Mouse (Mus musculus) forebrain, embryonic 13.5 days (tissue): ENCODE results near the gene Dnaja2. TPM values are rescaled to one million over a fixed set of nuclear protein-coding genes. Genes with fewer than 3 reads are reported as not detected.

ENCODE experiments used
- ATAC-seq: fragments of 200-750 bp; cut with Nextera tagmentation; 2 replicates; pipeline ENCODE4 v1.8.0; 2017
- H3K27ac ChIP-seq: fragments of 300-500 bp; sonication (generic); 2 replicates; pipeline ENCODE4 v1.5.1; 2015; ENCODE audit warnings: inconsistent platforms, mild to moderate bottlenecking, moderate library complexity
- H3K27me3 ChIP-seq: fragments of 300-500 bp; sonication (generic); 2 replicates; pipeline ENCODE4 v1.6.1; 2015; ENCODE audit warnings: mild to moderate bottlenecking, inconsistent platforms
- H3K36me3 ChIP-seq: fragments of 300-500 bp; sonication (generic); 2 replicates; pipeline ENCODE4 v1.6.1; 2015; ENCODE audit warnings: mild to moderate bottlenecking, inconsistent platforms; ENCODE audit not compliant: poor library complexity, severe bottlenecking
- H3K4me1 ChIP-seq: fragments of 300-500 bp; sonication (generic); 2 replicates; pipeline ENCODE4 v1.6.1; 2015; ENCODE audit warnings: inconsistent platforms
- H3K4me2 ChIP-seq: fragments of 300-500 bp; sonication (generic); 2 replicates; pipeline ENCODE4 v1.6.1; 2015; ENCODE audit warnings: inconsistent platforms, mild to moderate bottlenecking, moderate library complexity
- H3K4me3 ChIP-seq: fragments of 300-500 bp; sonication (generic); 2 replicates; pipeline ENCODE4 v1.5.1; 2015; ENCODE audit warnings: mild to moderate bottlenecking, inconsistent platforms
- H3K9ac ChIP-seq: fragments of 300-500 bp; sonication (generic); 2 replicates; pipeline ENCODE4 v1.6.1; 2015; ENCODE audit warnings: mild to moderate bottlenecking, inconsistent platforms
- H3K9me3 ChIP-seq: fragments of 300-500 bp; sonication (generic); replicated peaks from 2 replicates; pipeline ENCODE4 v1.6.1; 2016; ENCODE audit warnings: inconsistent platforms
- WGBS: fragments of 180-500 bp; shearing (Covaris S2); methylation state at CpG from one replicate; pipeline ENCODE4 v1.1.7; 2015; 5-methylcytosine and 5-hydroxymethylcytosine counted together
- polyA plus RNA-seq: library from polyadenylated mRNA; unstranded; fragments of >200 nt; fragmentation: Nextera tagmentation; extraction: Ambion mirVana; gene quantifications from 2 replicates; pipeline ENCODE4 v1.2.1, GENCODE M21; 2015

Gene Dnaja2
- polyA plus RNA-seq, 1 experiment from 2014 or later, result 167 TPM

- 5% methylated on average over 44 of the region's 49 CpGs for WGBS
- peak; percentile 39; the same call in 1 of the 2 replicates for ATAC-seq
- 0 out of 2 replicates have a peak overlapping the region, but pooled peaks have one; percentile 19 for H3K27ac ChIP-seq
Observed at GRCm38 (mm10) chr8:85492940-85493931, 61.9 kb downstream of the Dnaja2 start.

DNA sequence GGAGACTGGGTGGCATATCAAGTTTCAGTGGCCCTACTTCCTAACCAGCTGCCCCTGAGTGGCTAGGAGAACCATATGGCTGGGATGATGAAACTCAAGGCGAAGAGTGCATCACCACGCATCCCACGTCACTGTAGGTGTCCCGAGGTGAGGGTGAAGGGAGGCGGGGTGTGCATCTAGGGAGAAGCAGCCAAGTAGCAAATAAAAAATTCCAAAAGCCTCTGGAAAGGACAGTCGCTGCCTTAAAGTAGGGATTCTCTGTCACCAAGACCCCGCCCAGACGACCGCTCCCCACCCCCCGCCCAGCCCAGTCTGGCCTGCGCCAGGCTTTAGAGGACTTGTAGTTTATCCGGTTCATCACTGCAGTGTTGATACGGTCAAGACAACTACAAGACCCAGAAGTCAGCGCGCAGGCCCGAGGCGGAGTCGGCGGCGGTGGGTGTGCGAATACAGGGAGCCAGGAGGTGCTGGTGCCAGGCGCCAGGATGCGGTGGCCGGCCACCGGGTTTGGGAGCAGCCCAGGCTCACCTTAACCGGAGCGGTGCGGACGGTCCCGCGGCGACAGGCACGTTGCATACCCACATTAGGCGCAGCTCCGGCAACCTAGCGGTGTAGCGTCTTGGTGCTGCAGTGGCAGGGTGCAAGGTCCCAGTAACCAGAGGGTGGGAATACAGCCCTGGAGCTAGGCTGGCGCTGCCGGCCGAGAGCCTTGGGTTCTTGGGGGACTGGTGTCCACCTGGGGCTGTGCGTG is 62.8 kb downstream of the Dnaja2 start, which contains the start of gene Gpt2:
Gpt2 (plus strand) TSS at position 452 of the 751 bp plus-strand sequence.
- Histone ChIP-seq H3K4me3 (peak within 1 kb of the TSS; percentile 91), H3K27ac (peak within 1 kb of the TSS; percentile 19; the same call in 1 of the 2 replicates), H3K4me2 (peak within 1 kb of the TSS; percentile 92), H3K36me3 (0 out of 2 replicates have a peak, but pooled peaks cover 14% of the 10 kb centered on the region), H3K9ac (peak within 1 kb of the TSS; percentile 92), H3K27me3 (no peaks in the 10 kb centered on the region), H3K4me1 (peaks cover 20% of the 10 kb centered on the region; the same call in 1 of the 2 replicates), H3K9me3 (no peaks in the 10 kb centered on the region)
- peak; percentile 100 for ATAC-seq
- 0% methylated on average over 41 of the region's 41 CpGs for WGBS

More at GRCm38 (mm10) chr8:85492940-85493931, 61.9 kb downstream of the Dnaja2 start:
- Histone ChIP-seq H3K4me3 (peak overlapping the region; percentile 91), H3K9ac (peak overlapping the region; percentile 92), H3K4me2 (peak overlapping the region; percentile 92), H3K9me3 (no peaks in the 10 kb centered on the region), H3K4me1 (peaks cover 20% of the 10 kb centered on the region; the same call in 1 of the 2 replicates), H3K27me3 (no peaks in the 10 kb centered on the region), H3K36me3 (0 out of 2 replicates have a peak, but pooled peaks cover 16% of the 10 kb centered on the region)

- 94% methylated on average over 8 of the region's 8 CpGs for WGBS
- H3K27ac ChIP-seq, result no peak overlapping the region
- no peaks in the 10 kb centered on the region for H3K9me3 ChIP-seq
- no peak overlapping the region for H3K9ac ChIP-seq
- no peak overlapping the region for H3K4me2 ChIP-seq
- H3K36me3 ChIP-seq, result 0 out of 2 replicates have a peak, but pooled peaks cover under 1% of the 10 kb centered on the region
- ATAC-seq, result no peak
- no peak overlapping the region for H3K4me3 ChIP-seq
- no peaks in the 10 kb centered on the region for H3K27me3 ChIP-seq
- H3K4me1 ChIP-seq, result peaks cover 16% of the 10 kb centered on the region; the same call in 1 of the 2 replicates
Observed at GRCm38 (mm10) chr8:85489546-85489945, 65.6 kb downstream of the Dnaja2 start.

DNA sequence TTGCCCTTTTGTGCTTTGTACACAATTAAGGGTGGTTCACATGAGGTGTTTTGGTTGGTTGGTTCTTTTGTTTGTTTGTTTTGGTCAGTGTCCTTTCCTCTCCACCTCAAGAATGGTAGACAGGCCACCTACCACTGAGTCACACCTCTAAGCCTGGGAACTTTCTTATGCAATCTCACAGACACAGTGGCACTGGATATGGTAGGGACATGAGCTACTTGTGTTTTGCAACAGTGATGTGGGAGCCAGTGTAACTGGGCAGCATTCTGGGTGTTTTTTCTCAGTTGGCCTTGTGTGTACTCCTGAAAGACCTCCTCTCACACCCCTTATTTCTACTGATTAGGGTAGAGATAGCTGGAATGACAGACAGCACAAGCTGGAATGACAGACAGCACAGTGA is 66.5 kb downstream of the Dnaja2 start:
- no peak for ATAC-seq
- Histone ChIP-seq H3K9ac (no peak overlapping the region), H3K27ac (no peak overlapping the region), H3K4me2 (no peak overlapping the region), H3K9me3 (no peaks in the 10 kb centered on the region), H3K4me1 (peaks cover 10% of the 10 kb centered on the region; the same call in 1 of the 2 replicates), H3K27me3 (no peaks in the 10 kb centered on the region), H3K36me3 (no peaks in the 10 kb centered on the region), H3K4me3 (no peak overlapping the region)

- Histone ChIP-seq H3K9ac (no peak overlapping the region), H3K4me2 (no peak overlapping the region), H3K27me3 (no peaks in the 10 kb centered on the region), H3K36me3 (no peaks in the 10 kb centered on the region), H3K4me1 (peaks cover 4% of the 10 kb centered on the region; the same call in 1 of the 2 replicates), H3K9me3 (no peaks in the 10 kb centered on the region), H3K4me3 (no peak overlapping the region), H3K27ac (no peak overlapping the region)
- WGBS, result 79% methylated on average over 20 of the region's 20 CpGs
- ATAC-seq, result no peak
Observed at GRCm38 (mm10) chr8:85487906-85488620, 67.1 kb downstream of the Dnaja2 start.

Other genes with a start within 250 kb of the Dnaja2 start
- gene Mylk3, start 169.0 kb downstream of the Dnaja2 start, polyA plus RNA-seq, result 0.45 and 0.60 TPM in 2 replicates
- 53.4 and 60.3 TPM in 2 replicates for gene 4921524J17Rik, start 122.5 kb downstream of the Dnaja2 start, polyA plus RNA-seq
- 30.2 and 32.9 TPM in 2 replicates for gene Gpt2, start 62.8 kb downstream of the Dnaja2 start, polyA plus RNA-seq
- 35.2 and 36.8 TPM in 2 replicates for gene Neto2, start 145.6 kb upstream of the Dnaja2 start, polyA plus RNA-seq